34 mouse cellular contexts compared by ENCODE assay signal in the genomic region with DNA sequence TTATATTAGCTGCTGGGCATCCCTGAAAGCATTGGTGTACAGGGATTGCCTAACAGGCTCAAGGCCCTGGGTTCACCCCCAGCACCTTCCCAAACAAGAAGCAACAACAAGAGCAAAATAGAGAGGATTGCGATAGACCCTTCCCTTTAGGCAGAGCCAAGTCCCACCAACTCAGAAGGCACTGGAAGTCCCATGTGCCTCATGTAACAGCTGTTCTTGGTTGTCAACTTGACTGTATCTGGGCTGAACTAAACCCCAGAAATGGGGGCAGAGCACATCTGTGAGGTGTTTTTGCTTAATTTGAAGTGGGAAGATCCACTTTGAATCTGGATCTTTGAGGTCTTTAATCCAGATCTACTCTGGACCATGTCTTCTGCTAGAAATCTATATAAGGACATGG. TPM values are rescaled to one million over a fixed set of nuclear protein-coding genes. Genes with fewer than 3 reads are reported as not detected.
"Had no signal": no experiment of that assay in that cellular context is flagged by ENCODE, and none has a peak within 500 bp of the region (broad histone marks: within the 10 kb centered on the region; RNA-seq: fewer than 3 reads in every experiment).

No protein-coding gene starts in this region.

- ATAC-seq: hindbrain, embryonic 16.5 days; hindbrain, postnatal 0 days; inflammation-experienced regulatory T-cells, adult 6 months; intestine, embryonic 15.5 days; intestine, embryonic 16.5 days; intestine, postnatal 0 days had no signal

- DNase-seq: heart, postnatal 10 days; heart, postnatal 14 days; heart, postnatal 36 days; heart, postnatal 4 days; kidney, adult 11 months; kidney, adult 18-20 months; kidney, adult 2 months; kidney, adult 9 months; kidney, postnatal 10 days; kidney, postnatal 14 days; kidney, postnatal 25 days; kidney, postnatal 36 days; kidney, postnatal 4 days; layer of hippocampus, adult 9-11 months; layer of hippocampus, postnatal 36 days had no signal

- H3K4me1 ChIP-seq: heart, embryonic 10.5 days; heart, embryonic 15.5 days; hindbrain, embryonic 10.5 days; hindbrain, embryonic 12.5 days; hindbrain, embryonic 13.5 days; hindbrain, embryonic 15.5 days; intestine, embryonic 15.5 days; kidney, embryonic 15.5 days had no signal

- H3K9ac ChIP-seq: heart, embryonic 12.5 days; heart, embryonic 13.5 days; heart, embryonic 15.5 days; hindbrain, embryonic 12.5 days; hindbrain, embryonic 13.5 days; hindbrain, embryonic 14.5 days; hindbrain, embryonic 15.5 days; intestine, embryonic 15.5 days; kidney, embryonic 15.5 days had no signal

- H3K4me3 ChIP-seq: heart, embryonic 10.5 days; heart, embryonic 12.5 days; heart, embryonic 13.5 days; heart, embryonic 15.5 days; hindbrain, embryonic 10.5 days; hindbrain, embryonic 12.5 days; hindbrain, embryonic 13.5 days; hindbrain, embryonic 15.5 days; intestine, embryonic 15.5 days; kidney, embryonic 15.5 days; layer of hippocampus, adult 2 months had no signal

- H3K36me3 ChIP-seq: heart, embryonic 10.5 days; heart, embryonic 12.5 days; heart, embryonic 13.5 days; heart, embryonic 15.5 days; hindbrain, embryonic 10.5 days; hindbrain, embryonic 12.5 days; hindbrain, embryonic 13.5 days; hindbrain, embryonic 15.5 days; intestine, embryonic 15.5 days; kidney, embryonic 15.5 days had no signal

- H3K27me3 ChIP-seq: heart, embryonic 12.5 days; heart, embryonic 13.5 days; heart, embryonic 15.5 days; hindbrain, embryonic 12.5 days; hindbrain, embryonic 13.5 days; hindbrain, embryonic 15.5 days; intestine, embryonic 15.5 days; kidney, embryonic 15.5 days had no signal

- H3K27ac ChIP-seq: heart, embryonic 10.5 days; heart, embryonic 13.5 days; heart, embryonic 15.5 days; hindbrain, embryonic 10.5 days; hindbrain, embryonic 12.5 days; hindbrain, embryonic 13.5 days; hindbrain, embryonic 14.5 days; hindbrain, embryonic 15.5 days; hindbrain, postnatal 0 days; intestine, embryonic 15.5 days; kidney, embryonic 15.5 days; kidney, postnatal 0 days; layer of hippocampus, adult 2 months had no signal

- H3K4me2 ChIP-seq: heart, embryonic 11.5 days; heart, embryonic 12.5 days; heart, embryonic 13.5 days; heart, embryonic 15.5 days; hindbrain, embryonic 12.5 days; hindbrain, embryonic 13.5 days; hindbrain, embryonic 14.5 days; hindbrain, embryonic 15.5 days; intestine, embryonic 15.5 days; kidney, embryonic 15.5 days had no signal

- H3K9me3 ChIP-seq: heart, embryonic 10.5 days; heart, embryonic 12.5 days; heart, embryonic 13.5 days; heart, embryonic 15.5 days; hindbrain, embryonic 10.5 days; hindbrain, embryonic 12.5 days; hindbrain, embryonic 13.5 days; hindbrain, embryonic 15.5 days; intestine, embryonic 15.5 days; kidney, embryonic 15.5 days had no signal

RNA-seq across cellular contexts. Expression of a gene that starts 32.0 kb away (rescaled TPM):
- polyA plus RNA-seq: inflammation-experienced regulatory T-cells, adult 6 months had no signal
